Mouse (Mus musculus): ENCODE data around the gene Cntnap2.

The Cntnap2 gene

DNA sequence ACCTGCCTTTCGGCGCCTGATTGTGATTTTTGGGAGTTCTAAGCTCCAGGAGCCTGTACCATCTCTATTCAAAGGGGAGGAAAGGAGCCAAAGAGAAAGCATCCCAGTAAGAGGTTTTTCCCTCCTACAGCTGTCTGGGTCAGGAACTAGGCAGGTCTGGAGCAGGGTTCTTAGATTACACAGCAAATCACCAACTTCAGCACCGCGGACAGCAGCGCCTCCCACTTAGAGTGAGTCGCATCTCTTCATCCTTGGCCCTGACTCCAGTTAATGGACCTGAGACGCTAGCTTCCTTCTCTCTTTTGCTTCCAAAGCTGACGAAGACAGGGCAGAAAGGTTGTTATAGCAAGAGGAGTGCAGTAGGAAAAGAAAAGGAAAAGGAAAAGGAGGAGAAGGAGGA, at the start of gene Cntnap2:
Gene Cntnap2, plus strand, starts transcription at position 267 of the 400 bp plus-strand sequence.
- in situ Hi-C loops (cut with MboI): no loop called here

DNA sequence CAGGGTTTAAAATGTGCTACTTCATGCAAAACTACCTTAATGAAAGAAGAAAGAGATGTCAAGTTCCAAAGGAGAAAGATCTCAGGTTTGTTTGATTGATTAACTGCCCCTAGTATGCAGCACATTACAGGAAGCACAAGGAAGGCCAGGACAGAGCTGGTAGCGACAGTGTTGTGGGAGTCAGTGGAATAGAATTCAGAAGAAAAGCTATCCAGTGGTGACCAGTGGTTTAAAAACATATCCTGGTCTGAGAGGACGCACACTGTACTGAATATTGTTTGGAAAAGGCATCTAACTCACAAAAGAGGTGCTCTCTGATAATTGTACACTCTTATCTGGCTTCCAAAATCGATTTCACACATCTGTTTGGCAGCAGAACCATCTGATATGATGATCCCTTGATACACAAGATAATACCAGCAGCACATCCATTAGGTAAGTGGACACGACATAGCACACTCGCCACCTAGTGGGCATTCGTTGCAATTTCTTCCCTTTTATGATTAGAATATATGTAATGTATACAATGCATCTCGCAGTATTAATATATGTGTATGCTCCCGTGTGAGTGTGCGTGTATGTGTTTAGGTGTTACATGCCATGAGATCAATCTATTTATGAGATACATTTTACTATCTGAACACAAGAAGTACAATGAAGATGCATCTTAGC, 33.0 kb upstream of the Cntnap2 start:
- in situ Hi-C loops (cut with MboI): no loop called here

DNA sequence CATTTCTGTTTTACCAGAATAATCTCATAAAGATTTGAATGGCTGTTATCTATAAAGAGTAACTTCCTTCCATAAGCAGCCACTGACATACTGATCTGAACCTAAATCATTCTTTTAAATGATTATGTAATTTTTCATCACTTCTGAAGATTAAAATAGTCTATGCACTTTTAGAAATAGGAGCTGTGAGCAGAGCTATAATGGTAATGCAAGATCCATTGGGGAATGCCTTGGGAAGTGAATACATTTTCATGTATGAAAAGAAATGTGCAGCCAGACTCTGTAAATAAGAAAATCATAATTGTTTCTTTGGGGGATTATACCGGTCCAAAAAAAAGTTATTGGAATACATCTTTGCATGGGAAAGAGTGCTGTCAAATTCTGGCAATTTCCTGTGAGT, 19.7 kb upstream of the Cntnap2 start:
- in situ Hi-C loops (cut with MboI): no loop called here

DNA sequence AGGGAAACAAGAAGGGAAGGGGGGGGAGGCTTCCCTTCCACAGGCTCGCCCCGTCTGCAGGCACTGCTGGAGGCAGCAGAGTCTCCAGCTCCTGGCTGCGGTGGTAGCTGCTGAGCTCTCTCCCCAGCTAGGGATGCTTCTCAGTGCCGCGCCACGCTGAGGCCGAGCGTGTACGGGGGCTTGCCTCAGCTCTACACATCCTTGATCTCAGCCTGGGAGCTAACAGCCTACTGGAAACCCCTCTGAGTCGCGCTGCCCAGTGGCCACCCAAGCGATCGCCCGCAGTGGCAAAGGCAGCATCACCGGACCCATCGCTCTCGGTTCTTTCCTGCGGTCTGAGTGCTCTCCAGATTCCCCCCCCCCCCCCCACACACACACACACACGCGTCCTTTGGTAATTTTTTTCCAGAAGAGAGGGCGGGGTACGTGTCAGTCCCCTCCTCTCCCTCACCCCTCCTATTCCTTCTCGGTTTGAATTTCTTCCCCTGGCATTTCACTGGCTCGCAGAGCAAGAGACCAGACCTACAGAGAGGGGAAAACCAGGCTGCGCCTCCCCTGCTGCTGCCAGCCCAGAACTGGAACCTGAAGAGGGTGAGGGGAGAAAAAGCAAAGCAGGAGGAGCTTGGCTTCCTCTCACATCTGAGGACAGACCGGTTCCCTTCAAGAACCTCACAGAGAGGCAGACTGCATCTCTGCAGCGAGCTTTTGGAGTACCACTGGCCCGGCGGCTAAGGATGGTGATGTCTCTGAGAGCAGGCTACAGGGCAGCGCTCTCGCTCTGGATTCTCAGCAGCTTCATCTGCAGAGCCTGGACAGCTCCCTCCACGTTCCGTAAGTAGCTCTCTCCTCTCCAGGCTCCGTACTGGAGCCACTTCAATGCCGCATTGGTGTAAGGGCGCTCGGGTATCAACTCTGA, 657 bp downstream of the Cntnap2 start:
- in situ Hi-C loops (cut with MboI): no loop called here

DNA sequence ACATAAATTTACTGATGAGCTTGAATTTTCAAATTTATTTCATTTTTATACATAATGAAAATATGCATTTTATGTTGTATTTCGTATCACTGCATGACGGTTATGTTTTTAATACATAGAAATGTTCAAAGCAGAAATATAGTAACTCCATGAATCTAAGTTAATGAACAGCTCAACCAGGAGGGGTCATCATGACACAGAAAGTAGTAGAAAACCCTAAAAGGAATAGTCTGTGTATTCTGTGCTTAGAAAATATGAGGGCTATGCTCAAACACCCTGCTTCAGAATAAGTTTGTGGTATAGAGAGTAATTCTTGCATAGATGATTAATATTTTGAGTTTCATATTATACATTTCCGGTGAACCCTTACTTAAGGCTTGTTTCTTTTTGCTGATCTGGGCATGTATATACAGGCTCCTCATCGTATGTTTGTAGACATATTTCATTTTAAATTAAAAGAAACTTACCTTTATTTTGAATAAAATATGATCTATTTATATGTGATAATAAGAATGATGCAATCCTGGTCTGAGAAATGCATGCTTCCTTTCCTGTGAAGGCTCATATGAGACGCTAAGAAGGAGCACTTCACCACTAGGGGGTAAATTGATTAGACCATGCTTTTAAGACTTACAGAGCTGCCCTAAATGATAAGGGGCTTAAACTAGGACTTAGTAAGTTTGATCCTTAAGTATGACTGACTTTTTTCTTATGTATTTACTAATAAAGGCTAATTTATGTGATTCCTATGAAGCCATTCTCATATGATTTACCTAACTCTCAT, 3.2 kb downstream of the Cntnap2 start:
- in situ Hi-C loops (cut with MboI): no loop called here

DNA sequence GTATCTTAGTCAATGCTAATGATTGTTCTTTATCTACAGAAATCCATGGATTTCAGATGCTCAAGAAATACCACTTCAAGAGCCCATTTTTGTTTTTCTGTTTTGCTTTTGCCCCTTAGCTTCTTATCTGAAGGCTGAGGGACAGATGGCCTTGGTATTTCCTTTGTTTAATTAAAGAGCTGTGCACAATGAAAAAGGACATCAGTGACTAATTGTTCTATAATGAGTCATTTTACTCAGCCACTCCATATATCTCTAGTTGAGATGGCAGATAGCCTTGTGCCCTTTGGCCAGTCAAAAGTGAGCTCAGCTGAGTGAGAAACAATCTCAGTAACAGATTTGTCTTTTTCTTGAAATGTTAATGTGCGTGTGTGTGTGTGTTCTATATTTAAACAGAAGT, 29.1 kb downstream of the Cntnap2 start:
- in situ Hi-C loops (cut with MboI): no loop called here

DNA sequence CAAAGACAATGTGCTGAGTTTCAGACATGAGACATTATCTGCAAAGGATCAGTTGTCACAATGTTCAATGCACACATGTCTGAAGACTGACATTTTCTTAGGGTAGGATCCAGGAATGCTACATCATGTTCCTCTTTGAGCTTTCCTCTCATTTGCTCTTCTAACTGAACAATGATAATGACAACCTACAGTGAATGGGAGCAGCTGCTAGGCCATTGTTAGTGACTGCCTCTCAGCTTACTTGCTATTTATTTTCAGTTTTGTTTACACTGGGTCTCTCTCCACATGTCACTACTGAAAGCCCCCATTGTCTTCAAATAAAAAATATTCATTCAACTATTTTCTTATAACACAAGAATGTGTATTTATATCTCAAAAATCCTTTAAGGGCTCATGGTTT, 54.5 kb downstream of the Cntnap2 start:
- in situ Hi-C loops (cut with MboI): no loop called here

DNA sequence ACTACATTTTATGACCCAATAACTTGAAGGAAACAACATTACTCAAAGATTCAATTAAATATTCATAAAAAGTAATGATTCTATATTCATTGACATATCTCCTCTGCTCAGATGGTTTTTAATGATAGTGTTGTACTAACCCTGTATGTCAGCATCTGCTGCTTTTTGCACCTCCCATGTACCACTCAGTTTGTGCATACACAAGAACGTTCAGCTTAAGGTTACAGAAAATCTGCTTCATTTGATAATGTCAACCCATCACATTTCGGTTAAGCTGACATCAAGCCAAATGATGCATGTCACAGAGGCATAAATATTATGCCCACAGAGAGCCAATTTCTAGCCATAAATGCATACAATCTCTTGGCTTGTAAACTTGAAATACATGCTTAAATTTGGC, 85.7 kb downstream of the Cntnap2 start:
- in situ Hi-C loops (cut with MboI): no loop called here

DNA sequence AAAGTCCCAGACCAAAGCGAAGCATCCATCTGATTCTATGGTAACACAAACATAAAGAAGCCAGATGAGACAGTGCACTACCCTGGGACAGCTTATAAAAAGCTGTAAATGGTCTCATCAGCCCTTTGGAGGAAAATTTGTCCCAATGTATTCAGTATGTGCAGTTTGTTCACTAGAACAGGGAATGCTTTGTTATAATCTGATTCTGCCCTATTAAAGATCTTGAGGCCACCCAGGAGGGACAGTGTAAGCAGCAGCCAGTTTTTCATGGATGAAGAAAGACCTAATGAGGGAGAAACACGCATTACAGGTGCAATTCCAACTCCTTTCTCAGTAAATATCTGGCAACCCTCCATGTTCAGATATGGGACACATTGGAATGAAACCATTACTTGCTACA, 145.9 kb downstream of the Cntnap2 start:
- in situ Hi-C loops (cut with MboI): no loop called here

DNA sequence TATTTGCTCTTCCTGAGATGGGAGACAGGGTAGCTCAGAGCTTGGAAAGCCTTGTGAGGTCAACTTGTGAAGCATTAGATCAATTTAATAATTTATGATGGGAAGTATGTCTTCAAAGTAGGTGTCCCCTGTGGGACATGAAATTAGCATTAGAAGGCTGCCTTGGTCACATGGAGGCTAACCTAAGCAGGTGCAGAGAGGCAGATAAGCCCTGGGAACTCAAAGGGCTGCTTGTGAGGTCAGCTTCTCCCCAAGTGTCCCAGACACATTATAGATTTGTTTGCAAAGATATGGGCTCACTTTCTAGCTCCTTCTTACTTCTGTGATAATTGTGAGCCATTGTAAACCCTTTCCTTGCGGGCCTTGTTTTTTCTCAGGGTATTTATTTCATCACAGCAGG, 155.2 kb downstream of the Cntnap2 start:
- in situ Hi-C loops (cut with MboI): no loop called here

DNA sequence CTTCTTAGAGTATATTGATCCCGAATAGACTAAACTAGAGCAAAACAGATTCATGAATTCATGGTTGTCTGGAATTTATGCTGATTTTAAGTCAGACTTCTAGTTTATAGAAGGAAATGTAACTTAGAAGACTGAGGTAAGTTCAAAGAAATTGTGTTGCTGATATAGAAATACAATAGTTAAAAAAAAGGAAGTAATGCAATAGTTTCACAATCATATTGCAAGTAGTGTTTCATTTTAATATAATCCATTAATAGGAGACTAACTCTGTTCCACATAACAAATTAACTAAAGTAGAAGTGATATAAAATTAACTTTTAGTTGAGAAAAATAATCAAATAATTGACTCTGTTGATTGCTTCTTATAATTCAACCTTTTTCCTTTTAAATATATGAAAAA, 169.8 kb downstream of the Cntnap2 start:
- in situ Hi-C loops (cut with MboI): no loop called here

GRCm38 (mm10) chr6:45232571-45232970, 173.4 kb downstream of the Cntnap2 start:
- in situ Hi-C loops (cut with MboI): no loop called here

DNA sequence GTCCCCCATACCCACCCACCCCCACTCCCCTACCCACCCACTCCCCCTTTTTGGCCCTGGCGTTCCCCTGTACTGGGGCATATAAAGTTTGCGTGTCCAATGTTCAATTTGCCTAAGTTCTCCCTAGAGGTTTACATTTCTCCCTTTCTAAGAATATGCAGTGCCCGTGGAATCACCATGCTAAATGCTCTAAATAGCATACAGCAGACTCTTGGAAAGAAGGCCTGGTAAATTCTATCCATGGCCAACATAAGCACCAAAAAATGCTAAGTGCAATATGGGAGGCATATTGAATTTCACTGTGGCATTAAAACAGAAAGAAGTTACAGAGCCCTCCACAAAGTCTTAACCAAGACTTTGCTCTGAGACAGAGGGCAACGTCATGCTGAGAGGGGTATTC, 177.4 kb downstream of the Cntnap2 start:
- in situ Hi-C loops (cut with MboI): no loop called here

DNA sequence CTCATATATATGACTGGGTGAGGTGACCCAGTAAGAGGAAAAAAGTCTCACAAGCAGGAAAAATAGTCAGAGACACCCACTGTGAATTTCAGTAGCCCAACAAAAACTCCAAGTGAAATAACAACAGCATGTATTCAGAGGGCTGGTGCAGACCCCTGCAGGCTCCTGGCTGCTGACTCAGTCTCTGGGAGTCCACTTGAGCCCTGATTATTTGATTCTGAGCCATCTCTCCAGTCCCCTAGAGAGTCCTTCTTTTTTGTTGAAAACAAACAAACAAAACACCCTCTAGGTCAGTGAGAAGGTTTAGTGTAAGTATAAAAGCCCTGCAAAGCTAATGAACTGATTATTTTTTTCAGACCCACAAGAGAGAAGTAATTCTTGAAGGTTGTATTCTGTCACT, 179.0 kb downstream of the Cntnap2 start:
- in situ Hi-C loops (cut with MboI): no loop called here

DNA sequence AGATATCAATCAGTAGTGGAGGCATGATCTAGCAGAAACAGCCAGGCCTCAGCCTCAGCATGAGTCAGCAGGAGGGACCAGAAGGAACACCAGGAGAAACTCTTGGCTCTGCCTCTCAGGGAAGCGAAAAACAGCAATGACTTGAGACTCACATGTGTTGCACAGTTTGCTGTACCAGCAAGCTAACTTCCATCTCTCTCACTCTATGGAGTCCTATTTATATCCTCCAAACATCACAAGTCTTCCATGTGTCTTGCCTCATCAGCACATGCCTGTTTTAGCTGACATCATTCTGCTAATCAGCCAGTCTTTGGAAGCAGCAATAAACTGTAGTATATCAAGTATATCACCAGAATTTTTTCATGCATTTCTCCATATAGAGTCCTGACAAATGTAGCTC, 182.1 kb downstream of the Cntnap2 start:
- in situ Hi-C loops (cut with MboI): no loop called here

- in situ Hi-C loops (cut with MboI): no loop called here
Observed at GRCm38 (mm10) chr6:45244680-45245079, 185.5 kb downstream of the Cntnap2 start.

GRCm38 (mm10) chr6:45258047-45258446, 198.9 kb downstream of the Cntnap2 start:
- in situ Hi-C loops (cut with MboI): no loop called here

DNA sequence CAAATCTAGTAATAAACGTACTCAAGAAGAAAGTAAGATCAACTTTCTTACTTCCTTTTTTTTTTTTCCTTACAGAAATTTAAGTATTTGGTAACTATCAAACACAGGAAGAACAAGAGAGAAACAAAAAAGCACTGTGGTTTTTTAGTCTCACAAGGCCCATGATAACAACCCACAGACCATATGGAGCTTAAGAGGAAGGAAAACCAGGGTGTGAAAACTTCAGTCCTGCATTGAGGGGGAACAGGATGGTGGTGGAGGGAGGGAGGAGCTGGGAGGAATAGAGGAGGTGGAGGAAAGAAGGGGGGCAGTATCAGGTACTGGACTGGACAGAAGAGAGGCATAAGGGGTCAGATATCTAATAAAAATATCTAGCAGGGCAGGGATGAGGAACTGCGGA, 212.4 kb downstream of the Cntnap2 start:
- in situ Hi-C loops (cut with MboI): no loop called here

GRCm38 (mm10) chr6:45273259-45273775, 214.2 kb downstream of the Cntnap2 start:
- in situ Hi-C loops (cut with MboI): no loop called here

- in situ Hi-C loops (cut with MboI): no loop called here
Observed at GRCm38 (mm10) chr6:45290154-45290553, 231.0 kb downstream of the Cntnap2 start.

- in situ Hi-C loops (cut with MboI): no loop called here
Observed at GRCm38 (mm10) chr6:45317455-45317854, 258.3 kb downstream of the Cntnap2 start.

DNA sequence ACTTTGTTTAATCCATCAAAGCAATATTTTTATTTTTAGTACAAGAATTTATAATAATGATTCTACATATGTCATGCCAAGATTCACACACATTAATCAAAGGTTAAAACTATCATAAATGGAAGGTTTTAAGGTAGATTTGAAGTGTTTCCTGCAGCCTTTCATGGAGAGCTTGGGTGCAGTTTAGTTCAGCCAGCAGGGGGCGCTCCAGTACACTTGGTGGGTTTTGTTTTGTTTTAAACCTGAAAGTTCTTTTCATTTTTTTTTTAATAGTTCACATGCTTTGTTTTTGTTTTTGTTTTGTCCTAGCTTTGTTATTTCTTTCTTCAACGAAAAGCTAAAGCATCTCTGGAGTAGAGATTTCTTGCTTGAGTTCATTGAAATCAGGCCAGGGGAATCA, 264.3 kb downstream of the Cntnap2 start:
- in situ Hi-C loops (cut with MboI): no loop called here

Measured in mature B cell (primary cell).